Mouse (Mus musculus): ENCODE results near the gene Arhgef18. TPM values are rescaled to one million over a fixed set of nuclear protein-coding genes. Genes with fewer than 3 reads are reported as not detected.
A peak's percentile ranks its signal among the peaks of the same experiment; 100 is the strongest.

Arhgef18 gene
- polyA plus RNA-seq (2011; ENCODE audit: insufficient read length, low read depth, missing spikeins) = 19.8 and 21.2 TPM in 2 replicates

- no peak within 1 kb of the TSS for H3K27ac ChIP-seq (ENCODE audit: insufficient read depth, low read length)
- peak within 1 kb of the TSS; percentile 88 for H3K4me3 ChIP-seq (ENCODE audit: insufficient read depth, low read length)
- peaks cover 4% of the 10 kb centered on the region for H3K4me1 ChIP-seq (ENCODE audit: control insufficient read depth, insufficient read depth, low read length)
- TF ChIP-seq POLR2A (IDR thresholded peaks at IDR 0.05; ENCODE audit: low read depth, low read length) (peak; percentile 80), CTCF (IDR thresholded peaks at IDR 0.05; ENCODE audit: borderline replicate concordance, insufficient read depth, low read length) (no peak)
These were observed at the start of gene Arhgef18 for GRCm38 (mm10) chr8:3392771-3393710. Gene Arhgef18 (plus strand): TSS chr8:3393006.

GRCm38 (mm10) chr8:3345337-3345736, 47.5 kb upstream of the Arhgef18 start:
- TF ChIP-seq POLR2A (IDR thresholded peaks at IDR 0.05; ENCODE audit: low read depth, low read length) = no peak
- TF ChIP-seq CTCF (IDR thresholded peaks at IDR 0.05; ENCODE audit: borderline replicate concordance, insufficient read depth, low read length) = no peak
- no peak overlapping the region for H3K4me3 ChIP-seq (ENCODE audit: insufficient read depth, low read length)
- no peak overlapping the region for H3K27ac ChIP-seq (ENCODE audit: insufficient read depth, low read length)
- H3K4me1 ChIP-seq (ENCODE audit: control insufficient read depth, insufficient read depth, low read length) = no peaks in the 10 kb centered on the region

GRCm38 (mm10) chr8:3346691-3347413, 46.0 kb upstream of the Arhgef18 start:
- Histone ChIP-seq H3K27ac (ENCODE audit: insufficient read depth, low read length) (no peak overlapping the region), H3K4me1 (ENCODE audit: control insufficient read depth, insufficient read depth, low read length) (no peaks in the 10 kb centered on the region), H3K4me3 (ENCODE audit: insufficient read depth, low read length) (no peak overlapping the region)
- TF ChIP-seq CTCF (IDR thresholded peaks at IDR 0.05; ENCODE audit: borderline replicate concordance, insufficient read depth, low read length) (no peak), POLR2A (IDR thresholded peaks at IDR 0.05; ENCODE audit: low read depth, low read length) (no peak)

GRCm38 (mm10) chr8:3348142-3348823, 44.5 kb upstream of the Arhgef18 start:
- Histone ChIP-seq H3K4me1 (ENCODE audit: control insufficient read depth, insufficient read depth, low read length) (no peaks in the 10 kb centered on the region), H3K27ac (ENCODE audit: insufficient read depth, low read length) (no peak overlapping the region), H3K4me3 (ENCODE audit: insufficient read depth, low read length) (no peak overlapping the region)
- no peak for TF ChIP-seq CTCF (IDR thresholded peaks at IDR 0.05; ENCODE audit: borderline replicate concordance, insufficient read depth, low read length)
- TF ChIP-seq POLR2A (IDR thresholded peaks at IDR 0.05; ENCODE audit: low read depth, low read length) = no peak

GRCm38 (mm10) chr8:3350747-3351146, 42.1 kb upstream of the Arhgef18 start:
- H3K4me1 ChIP-seq (ENCODE audit: control insufficient read depth, insufficient read depth, low read length) = no peaks in the 10 kb centered on the region
- no peak overlapping the region for H3K4me3 ChIP-seq (ENCODE audit: insufficient read depth, low read length)
- TF ChIP-seq CTCF (IDR thresholded peaks at IDR 0.05; ENCODE audit: borderline replicate concordance, insufficient read depth, low read length) = no peak
- no peak for TF ChIP-seq POLR2A (IDR thresholded peaks at IDR 0.05; ENCODE audit: low read depth, low read length)
- no peak overlapping the region for H3K27ac ChIP-seq (ENCODE audit: insufficient read depth, low read length)

- no peak overlapping the region for H3K27ac ChIP-seq (ENCODE audit: insufficient read depth, low read length)
- no peak overlapping the region for H3K4me3 ChIP-seq (ENCODE audit: insufficient read depth, low read length)
- TF ChIP-seq CTCF (IDR thresholded peaks at IDR 0.05; ENCODE audit: borderline replicate concordance, insufficient read depth, low read length) (no peak), POLR2A (IDR thresholded peaks at IDR 0.05; ENCODE audit: low read depth, low read length) (no peak)
- no peaks in the 10 kb centered on the region for H3K4me1 ChIP-seq (ENCODE audit: control insufficient read depth, insufficient read depth, low read length)
These were observed 40.1 kb upstream of the Arhgef18 start for GRCm38 (mm10) chr8:3352715-3353114.

GRCm38 (mm10) chr8:3353189-3353810, 39.5 kb upstream of the Arhgef18 start, which contains the start of gene A430078G23Rik:
Gene A430078G23Rik (plus strand): TSS chr8:3353415.
- Histone ChIP-seq H3K4me3 (ENCODE audit: insufficient read depth, low read length) (no peak within 1 kb of the TSS), H3K27ac (ENCODE audit: insufficient read depth, low read length) (no peak within 1 kb of the TSS), H3K4me1 (ENCODE audit: control insufficient read depth, insufficient read depth, low read length) (no peaks in the 10 kb centered on the region)
- TF ChIP-seq POLR2A (IDR thresholded peaks at IDR 0.05; ENCODE audit: low read depth, low read length) (no peak), CTCF (IDR thresholded peaks at IDR 0.05; ENCODE audit: borderline replicate concordance, insufficient read depth, low read length) (no peak)

- TF ChIP-seq CTCF (IDR thresholded peaks at IDR 0.05; ENCODE audit: borderline replicate concordance, insufficient read depth, low read length) (no peak), POLR2A (IDR thresholded peaks at IDR 0.05; ENCODE audit: low read depth, low read length) (no peak)
- Histone ChIP-seq H3K27ac (ENCODE audit: insufficient read depth, low read length) (no peak overlapping the region), H3K4me3 (ENCODE audit: insufficient read depth, low read length) (no peak overlapping the region), H3K4me1 (ENCODE audit: control insufficient read depth, insufficient read depth, low read length) (no peaks in the 10 kb centered on the region)
These were observed 38.9 kb upstream of the Arhgef18 start for GRCm38 (mm10) chr8:3353811-3354442.

- TF ChIP-seq CTCF (IDR thresholded peaks at IDR 0.05; ENCODE audit: borderline replicate concordance, insufficient read depth, low read length) (no peak), POLR2A (IDR thresholded peaks at IDR 0.05; ENCODE audit: low read depth, low read length) (no peak)
- no peak overlapping the region for H3K4me3 ChIP-seq (ENCODE audit: insufficient read depth, low read length)
- H3K27ac ChIP-seq (ENCODE audit: insufficient read depth, low read length) = no peak overlapping the region
- no peaks in the 10 kb centered on the region for H3K4me1 ChIP-seq (ENCODE audit: control insufficient read depth, insufficient read depth, low read length)
These were observed 38.4 kb upstream of the Arhgef18 start for GRCm38 (mm10) chr8:3354443-3354812.

Data from embryonic fibroblast, embryonic 13.5 days (primary cell).